13 mouse cellular contexts compared by ENCODE assay signal in the genomic region with DNA sequence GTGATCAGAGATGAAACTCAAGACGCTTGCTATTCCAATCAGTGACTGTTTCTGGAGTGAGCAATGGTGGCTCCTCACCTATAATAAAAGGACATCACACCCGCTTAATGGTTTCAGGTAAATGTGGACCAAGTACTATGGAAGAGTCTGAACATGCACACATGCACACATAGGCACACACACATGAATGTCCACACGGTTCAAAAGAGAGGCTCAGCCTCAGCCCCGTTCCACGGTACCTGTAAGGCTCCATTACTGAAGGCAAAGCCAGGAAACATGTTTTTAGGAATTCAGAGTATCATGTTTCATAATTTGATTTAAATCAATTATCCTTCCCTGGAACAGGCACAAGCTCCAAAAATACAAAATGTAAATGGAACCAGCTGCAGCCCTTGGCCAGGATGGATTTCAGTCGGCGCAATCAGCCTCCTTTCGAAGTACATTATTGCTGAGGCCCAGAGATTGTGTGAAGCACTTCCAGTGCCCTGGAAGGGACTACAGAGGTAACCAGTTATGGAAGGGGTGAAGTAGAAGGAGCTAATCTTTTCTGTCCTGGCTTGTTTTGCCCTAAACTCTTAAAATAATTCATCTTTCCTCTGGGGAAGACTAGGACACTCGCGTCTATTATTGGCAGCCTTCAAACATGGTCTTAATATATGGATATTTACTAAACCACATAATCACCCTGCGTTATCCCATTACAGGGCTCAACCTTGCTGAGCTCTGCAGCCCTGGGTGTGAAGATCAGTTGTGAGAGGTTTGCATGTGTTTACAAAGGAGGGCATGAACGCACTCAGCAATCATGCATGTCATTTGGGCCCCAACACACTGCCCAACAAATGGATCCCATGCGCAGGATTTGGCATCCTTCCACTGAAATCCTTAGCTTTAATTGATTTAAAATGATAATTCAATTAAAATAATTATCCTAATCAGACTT.
"Had no signal": no experiment of that assay in that cellular context is flagged by ENCODE, and none has a peak within 500 bp of the region (broad histone marks: within the 10 kb centered on the region; RNA-seq: fewer than 3 reads in every experiment).

No protein-coding gene starts in this region.

- H3K4me3 ChIP-seq: limb, embryonic 12.5 days; liver, embryonic 15.5 days; midbrain, embryonic 13.5 days; myocyte; neural tube, embryonic 15.5 days had no signal

- H3K9ac ChIP-seq: limb, embryonic 12.5 days; liver, embryonic 15.5 days; midbrain, embryonic 13.5 days; neural tube, embryonic 15.5 days had no signal

- H3K36me3 ChIP-seq: limb, embryonic 12.5 days; liver, embryonic 15.5 days; midbrain, embryonic 13.5 days; neural tube, embryonic 15.5 days had no signal

- H3K9me3 ChIP-seq: liver, embryonic 15.5 days; neural tube, embryonic 15.5 days had no signal

- H3K27ac ChIP-seq: limb, embryonic 12.5 days; liver, embryonic 15.5 days; midbrain, embryonic 13.5 days; neural tube, embryonic 15.5 days; stomach, postnatal 0 days had no signal

- H3K27me3 ChIP-seq: limb, embryonic 12.5 days; liver, embryonic 15.5 days; midbrain, embryonic 13.5 days; neural tube, embryonic 15.5 days had no signal

- H3K4me2 ChIP-seq: limb, embryonic 12.5 days; liver, embryonic 11.5 days; liver, embryonic 15.5 days; midbrain, embryonic 13.5 days; neural tube, embryonic 15.5 days had no signal

- H3K4me1 ChIP-seq: limb, embryonic 12.5 days; liver, embryonic 15.5 days; midbrain, embryonic 13.5 days; neural tube, embryonic 15.5 days had no signal

- DNase-seq: kidney, adult 8-10 months; lung, adult 2 months; lung, postnatal 36 days; thymus, adult 18-20 months; thymus, postnatal 14 days had no signal

- ATAC-seq: lung, postnatal 0 days; midbrain, embryonic 13.5 days had no signal
